Mouse (Mus musculus): Measurements from ENCODE around the gene Ckb. TPM values are rescaled to one million over a fixed set of nuclear protein-coding genes. Genes with fewer than 3 reads are reported as not detected.

Gene Ckb
- 10 to 100 TPM; 49.9 to 50.1 TPM for total RNA-seq (2023)

GRCm38 (mm10) chr12:111672176-111672575 lies at the start of gene Ckb:
Gene Ckb (minus strand): TSS chr12:111672338.

GRCm38 (mm10) chr12:111713004-111713651 lies 41.0 kb upstream of the Ckb start, which contains the start of the genes Bag5 and Apopt1:
Gene Bag5 (minus strand): TSS chr12:111713257.
Gene Apopt1 (plus strand): TSS chr12:111713261.

GRCm38 (mm10) chr12:111677882-111678669 lies 5.9 kb upstream of the Ckb start, which contains the start of gene Trmt61a:
Gene Trmt61a (plus strand): TSS chr12:111678105.

Other genes with a start within 250 kb of the Ckb start
- 100 to 1,000 TPM; 278 to 292 TPM for gene Tnfaip2, start 229.9 kb downstream of the Ckb start, total RNA-seq (2023)
- not detected for gene Gm266, start 186.5 kb downstream of the Ckb start, total RNA-seq (2023)
- 100 to 1,000 TPM; 665 to 707 TPM for gene Eif5, start 134.3 kb downstream of the Ckb start, total RNA-seq (2023)
- 10 to 100 TPM; 75.3 to 78.6 TPM for gene Mark3, start 97.8 kb downstream of the Ckb start, total RNA-seq (2023)
- gene Trmt61a, start 5.8 kb upstream of the Ckb start, total RNA-seq (2023): 1 to 10 TPM; 7.4 to 7.9 TPM
- 10 to 100 TPM; 18.2 to 21.6 TPM for gene Bag5, start 40.9 kb upstream of the Ckb start, total RNA-seq (2023)
- 10 to 100 TPM; 28.1 to 29.9 TPM for gene Apopt1, start 40.9 kb upstream of the Ckb start, total RNA-seq (2023)
- gene Klc1, start 86.5 kb upstream of the Ckb start, total RNA-seq (2023): 100 to 1,000 TPM; 118 to 119 TPM
- gene Xrcc3, start 141.5 kb upstream of the Ckb start, total RNA-seq (2023): 1 to 10 TPM in 1 of 2 experiments, under 1 TPM in 1; 0.79 to 1.4 TPM
- 10 to 100 TPM in 1 of 2 experiments, 1 to 10 TPM in 1; 5.4 to 10.1 TPM for gene Zfyve21, start 141.8 kb upstream of the Ckb start, total RNA-seq (2023)
- gene Ppp1r13b, start 235.8 kb upstream of the Ckb start, total RNA-seq (2023): 10 to 100 TPM; 12.0 to 14.0 TPM